Mouse (Mus musculus): Measurements from ENCODE around the gene Polr2b. TPM values are rescaled to one million over a fixed set of nuclear protein-coding genes. Genes with fewer than 3 reads are reported as not detected.

Gene Polr2b
- polyA plus RNA-seq, 1 experiment from 2014 or later = 59.8 TPM

DNA sequence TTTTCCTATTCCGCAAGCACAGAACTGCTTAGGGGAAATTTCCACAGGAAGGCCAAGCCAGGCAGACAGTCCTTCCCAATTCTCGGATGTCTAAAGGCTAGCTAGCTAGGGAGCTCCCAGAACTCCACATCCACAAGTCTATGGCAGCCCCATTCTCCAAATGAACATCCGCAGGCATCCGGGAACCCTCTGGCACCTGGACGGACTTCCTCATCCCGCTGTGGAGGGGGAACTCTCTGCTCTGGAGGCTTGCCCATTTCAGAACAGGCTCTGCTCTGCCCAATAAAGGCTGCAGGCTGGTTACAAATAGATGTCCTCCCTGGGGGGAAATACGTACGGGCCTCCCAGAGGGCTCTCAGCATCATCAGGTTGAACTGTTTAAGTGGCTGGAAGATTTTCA, 56.4 kb downstream of the Polr2b start:
- WGBS = 87% methylated on average over 8 of the region's 8 CpGs
- Histone ChIP-seq H3K27me3 (replicated peaks; ENCODE audit: control insufficient read depth, insufficient read depth, low read length) (no peaks in the 10 kb centered on the region), H3K4me3 (ENCODE audit: low read depth, low read length) (no peak overlapping the region), H3K9ac (ENCODE audit: low read length) (no peak overlapping the region), H3K4me2 (ENCODE audit: low read length) (no peak overlapping the region), H3K36me3 (ENCODE audit: control insufficient read depth, insufficient read depth, low read length) (no peaks in the 10 kb centered on the region), H3K9me3 (ENCODE audit: control insufficient read depth, low read length) (no peaks in the 10 kb centered on the region), H3K4me1 (replicated peaks; ENCODE audit: control insufficient read depth, insufficient read depth, low read length) (peaks cover 20% of the 10 kb centered on the region), H3K27ac (ENCODE audit: low read depth) (no peak overlapping the region)
- ATAC-seq (replicated peaks; ENCODE audit: low FRiP score, low TSS enrichment, low read depth) (no peak), DNase-seq (ENCODE audit: low spot score) (peak; percentile 43)

DNA sequence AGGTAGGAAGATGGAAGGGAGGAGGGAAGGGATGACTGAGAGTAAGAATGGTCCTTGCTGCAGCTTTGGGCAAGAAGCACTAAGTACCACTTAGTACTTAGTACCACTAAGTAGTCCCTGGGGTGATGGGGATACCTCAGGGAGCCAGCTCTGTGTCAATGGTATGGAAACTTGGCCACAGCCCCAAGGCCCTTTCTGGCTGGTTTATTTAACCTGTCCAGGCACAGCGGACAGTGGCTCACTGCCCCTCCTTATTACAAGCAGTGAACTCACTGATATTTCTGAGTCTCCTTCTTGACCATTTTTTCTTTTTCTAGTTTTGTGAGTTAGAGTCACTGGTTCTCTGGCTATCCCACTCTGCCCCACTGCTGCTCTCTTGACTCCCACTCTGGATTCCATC, 57.2 kb downstream of the Polr2b start:
- Histone ChIP-seq H3K4me2 (ENCODE audit: low read length) (no peak overlapping the region), H3K36me3 (ENCODE audit: control insufficient read depth, insufficient read depth, low read length) (no peaks in the 10 kb centered on the region), H3K9me3 (ENCODE audit: control insufficient read depth, low read length) (no peaks in the 10 kb centered on the region), H3K27me3 (replicated peaks; ENCODE audit: control insufficient read depth, insufficient read depth, low read length) (no peaks in the 10 kb centered on the region), H3K27ac (ENCODE audit: low read depth) (no peak overlapping the region), H3K4me1 (replicated peaks; ENCODE audit: control insufficient read depth, insufficient read depth, low read length) (peaks cover 20% of the 10 kb centered on the region), H3K9ac (ENCODE audit: low read length) (no peak overlapping the region), H3K4me3 (ENCODE audit: low read depth, low read length) (no peak overlapping the region)
- WGBS = 92% methylated on average over 1 of the region's 1 CpGs
- no peak for ATAC-seq (replicated peaks; ENCODE audit: low FRiP score, low TSS enrichment, low read depth)
- DNase-seq (ENCODE audit: low spot score) = no peak

DNA sequence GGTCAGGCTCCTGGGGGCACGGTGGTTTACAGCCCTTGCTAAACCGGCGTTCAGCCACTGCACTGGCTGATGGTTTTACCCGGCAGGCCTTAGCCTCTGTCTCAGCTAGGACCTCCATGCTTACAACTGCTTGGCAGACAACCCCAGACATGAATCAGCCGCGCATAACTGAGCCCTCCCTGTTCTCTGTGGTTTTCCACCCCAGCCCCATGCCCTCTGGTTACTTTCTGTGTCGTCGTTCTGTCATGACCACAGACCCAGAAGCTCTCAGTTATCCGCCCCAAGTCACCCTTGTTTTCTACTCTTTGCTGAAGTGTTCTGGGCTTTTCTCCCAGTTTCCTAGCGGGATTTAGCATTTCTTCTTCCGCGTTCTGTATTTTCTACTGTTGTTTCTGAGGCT, 57.7 kb downstream of the Polr2b start:
- Histone ChIP-seq H3K9ac (ENCODE audit: low read length) (no peak overlapping the region), H3K36me3 (ENCODE audit: control insufficient read depth, insufficient read depth, low read length) (no peaks in the 10 kb centered on the region), H3K27me3 (replicated peaks; ENCODE audit: control insufficient read depth, insufficient read depth, low read length) (no peaks in the 10 kb centered on the region), H3K4me3 (ENCODE audit: low read depth, low read length) (no peak overlapping the region), H3K9me3 (ENCODE audit: control insufficient read depth, low read length) (no peaks in the 10 kb centered on the region), H3K27ac (ENCODE audit: low read depth) (no peak overlapping the region), H3K4me1 (replicated peaks; ENCODE audit: control insufficient read depth, insufficient read depth, low read length) (peaks cover 20% of the 10 kb centered on the region), H3K4me2 (ENCODE audit: low read length) (no peak overlapping the region)
- DNase-seq (ENCODE audit: low spot score) = peak; percentile 50
- ATAC-seq (replicated peaks; ENCODE audit: low FRiP score, low TSS enrichment, low read depth) = no peak
- WGBS = 57% methylated on average over 12 of the region's 12 CpGs

DNA sequence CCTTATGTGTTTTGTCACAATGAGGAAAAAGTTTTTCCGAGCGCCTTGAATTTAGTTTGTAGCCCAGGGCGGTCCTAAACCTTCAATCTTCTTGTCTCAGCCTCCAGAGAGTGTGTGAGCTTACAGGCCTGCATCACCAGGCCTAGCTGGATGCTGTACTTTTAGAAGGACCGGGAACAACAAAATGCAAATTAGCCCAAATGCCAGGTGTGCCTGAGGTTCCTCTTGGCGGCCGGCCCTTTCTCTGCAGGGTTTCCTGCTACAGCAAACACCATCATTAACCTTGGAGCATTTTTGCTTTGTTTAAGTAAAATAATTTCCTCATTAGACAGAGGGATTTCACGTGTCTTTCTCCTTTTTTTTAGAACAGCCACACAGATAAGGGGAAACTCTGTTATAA, 58.2 kb downstream of the Polr2b start:
- no peak overlapping the region for H3K4me2 ChIP-seq (ENCODE audit: low read length)
- WGBS = 50% methylated on average over 7 of the region's 7 CpGs
- DNase-seq (ENCODE audit: low spot score) (peak; percentile 51), ATAC-seq (replicated peaks; ENCODE audit: low FRiP score, low TSS enrichment, low read depth) (no peak)
- no peaks in the 10 kb centered on the region for H3K27me3 ChIP-seq (replicated peaks; ENCODE audit: control insufficient read depth, insufficient read depth, low read length)
- H3K36me3 ChIP-seq (ENCODE audit: control insufficient read depth, insufficient read depth, low read length) = no peaks in the 10 kb centered on the region
- H3K9me3 ChIP-seq (ENCODE audit: control insufficient read depth, low read length) = no peaks in the 10 kb centered on the region
- no peak overlapping the region for H3K27ac ChIP-seq (ENCODE audit: low read depth)
- H3K4me3 ChIP-seq (ENCODE audit: low read depth, low read length) = no peak overlapping the region
- H3K4me1 ChIP-seq (replicated peaks; ENCODE audit: control insufficient read depth, insufficient read depth, low read length) = peaks cover 20% of the 10 kb centered on the region
- no peak overlapping the region for H3K9ac ChIP-seq (ENCODE audit: low read length)

DNA sequence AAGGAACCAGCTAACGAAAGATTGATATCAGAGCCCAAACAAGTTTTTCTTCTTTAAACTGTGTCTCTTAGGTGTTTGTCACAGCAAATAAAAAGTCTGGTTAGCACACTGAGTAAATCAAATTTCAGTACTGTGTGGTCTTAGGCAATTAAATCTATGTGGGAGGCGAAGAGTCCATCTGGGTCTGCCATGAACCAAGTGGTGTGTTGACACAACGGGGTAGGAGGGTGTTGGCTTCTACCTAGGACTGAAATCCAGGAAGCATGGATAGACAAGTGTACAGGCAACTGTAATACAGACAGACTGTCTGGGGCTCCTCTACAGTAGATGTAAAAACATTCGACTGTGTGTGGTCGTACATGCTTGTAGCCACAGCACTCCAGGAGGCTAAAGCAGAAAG, 59.4 kb downstream of the Polr2b start:
- H3K27ac ChIP-seq (ENCODE audit: low read depth) = no peak overlapping the region
- 69% methylated on average over 5 of the region's 5 CpGs for WGBS
- H3K4me1 ChIP-seq (replicated peaks; ENCODE audit: control insufficient read depth, insufficient read depth, low read length) = peaks cover 17% of the 10 kb centered on the region
- no peak overlapping the region for H3K9ac ChIP-seq (ENCODE audit: low read length)
- ATAC-seq (replicated peaks; ENCODE audit: low FRiP score, low TSS enrichment, low read depth) = no peak
- DNase-seq (ENCODE audit: low spot score) = no peak
- H3K4me2 ChIP-seq (ENCODE audit: low read length) = no peak overlapping the region
- no peaks in the 10 kb centered on the region for H3K9me3 ChIP-seq (ENCODE audit: control insufficient read depth, low read length)
- H3K36me3 ChIP-seq (ENCODE audit: control insufficient read depth, insufficient read depth, low read length) = no peaks in the 10 kb centered on the region
- H3K4me3 ChIP-seq (ENCODE audit: low read depth, low read length) = no peak overlapping the region
- no peaks in the 10 kb centered on the region for H3K27me3 ChIP-seq (replicated peaks; ENCODE audit: control insufficient read depth, insufficient read depth, low read length)

DNA sequence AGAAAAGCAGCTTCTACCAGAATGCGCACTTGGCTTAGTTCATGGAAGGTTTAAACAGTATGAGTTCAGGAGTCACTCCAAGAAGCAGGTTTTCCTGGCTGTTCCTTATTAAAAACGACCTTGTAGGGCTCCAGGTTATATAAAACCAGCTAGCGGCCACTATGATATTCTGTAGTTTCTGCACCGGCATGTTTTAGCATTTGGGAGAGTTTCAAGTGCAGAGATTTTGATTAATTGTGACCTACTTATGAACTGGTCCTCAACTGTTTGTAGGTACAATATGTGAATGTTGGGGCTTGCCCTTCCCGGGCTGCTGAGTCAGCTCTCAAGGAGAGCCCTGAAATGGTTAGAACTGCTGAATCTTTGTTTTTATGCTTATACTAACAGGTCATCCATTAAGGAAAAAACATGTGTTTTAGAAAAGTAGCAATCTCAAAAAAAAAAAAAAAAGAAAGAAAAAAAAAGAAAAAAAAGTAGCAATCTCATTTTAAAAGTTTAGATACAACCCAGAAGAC, 60.5 kb downstream of the Polr2b start:
- H3K9ac ChIP-seq (ENCODE audit: low read length) = no peak overlapping the region
- ATAC-seq (replicated peaks; ENCODE audit: low FRiP score, low TSS enrichment, low read depth) = no peak
- no peak overlapping the region for H3K4me3 ChIP-seq (ENCODE audit: low read depth, low read length)
- H3K36me3 ChIP-seq (ENCODE audit: control insufficient read depth, insufficient read depth, low read length) = no peaks in the 10 kb centered on the region
- H3K27me3 ChIP-seq (replicated peaks; ENCODE audit: control insufficient read depth, insufficient read depth, low read length) = no peaks in the 10 kb centered on the region
- no peak overlapping the region for H3K27ac ChIP-seq (ENCODE audit: low read depth)
- peaks cover 13% of the 10 kb centered on the region; the same call in 1 of the 2 replicates for H3K4me1 ChIP-seq (replicated peaks; ENCODE audit: control insufficient read depth, insufficient read depth, low read length)
- DNase-seq (ENCODE audit: low spot score) = no peak
- no peaks in the 10 kb centered on the region for H3K9me3 ChIP-seq (ENCODE audit: control insufficient read depth, low read length)
- 74% methylated on average over 5 of the region's 5 CpGs for WGBS
- H3K4me2 ChIP-seq (ENCODE audit: low read length) = no peak overlapping the region

DNA sequence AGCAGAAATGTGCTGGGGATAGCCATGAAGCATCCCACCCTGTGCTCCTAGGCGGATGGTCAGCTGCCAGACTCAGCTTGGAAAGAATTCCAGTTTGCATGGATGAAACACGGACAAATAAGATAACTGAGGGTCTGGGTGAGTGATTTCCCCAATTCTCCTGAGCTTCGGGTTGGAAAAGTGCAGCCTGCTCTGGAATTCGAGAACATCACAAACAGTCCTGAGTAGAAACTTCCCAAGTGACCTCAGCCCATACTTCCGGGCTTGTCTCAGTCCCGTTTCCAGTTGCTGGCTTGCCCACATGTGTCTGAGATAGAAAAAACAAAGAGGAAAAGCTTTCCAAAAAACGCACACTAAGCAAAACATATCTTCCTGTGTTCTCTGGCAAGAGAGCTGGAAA, 62.3 kb downstream of the Polr2b start:
- Histone ChIP-seq H3K4me1 (replicated peaks; ENCODE audit: control insufficient read depth, insufficient read depth, low read length) (peaks cover 13% of the 10 kb centered on the region; the same call in 1 of the 2 replicates), H3K9ac (ENCODE audit: low read length) (no peak overlapping the region), H3K27me3 (replicated peaks; ENCODE audit: control insufficient read depth, insufficient read depth, low read length) (no peaks in the 10 kb centered on the region), H3K36me3 (ENCODE audit: control insufficient read depth, insufficient read depth, low read length) (no peaks in the 10 kb centered on the region), H3K4me2 (ENCODE audit: low read length) (no peak overlapping the region), H3K4me3 (ENCODE audit: low read depth, low read length) (no peak overlapping the region), H3K9me3 (ENCODE audit: control insufficient read depth, low read length) (no peaks in the 10 kb centered on the region), H3K27ac (ENCODE audit: low read depth) (no peak overlapping the region)
- ATAC-seq (replicated peaks; ENCODE audit: low FRiP score, low TSS enrichment, low read depth) = no peak
- 76% methylated on average over 7 of the region's 7 CpGs for WGBS
- no peak for DNase-seq (ENCODE audit: low spot score)

DNA sequence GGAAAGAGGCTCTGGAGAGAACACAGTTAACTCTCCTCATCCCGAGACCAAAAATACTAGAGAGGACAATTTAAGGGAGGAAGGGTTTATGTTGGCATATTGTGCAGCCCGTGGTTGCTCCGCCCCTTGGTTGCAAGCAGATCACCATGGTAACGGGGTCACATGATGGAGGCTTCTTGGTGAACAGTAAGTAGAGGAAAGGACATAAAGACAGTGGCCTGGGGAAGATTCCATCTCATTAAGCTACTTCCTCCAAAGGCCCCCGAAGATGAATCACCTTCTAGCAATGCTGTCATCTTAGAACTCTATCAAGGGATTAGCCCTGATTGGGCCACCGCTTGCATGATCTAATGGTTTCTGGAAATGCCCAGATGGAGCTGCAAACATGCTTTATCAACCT, 62.8 kb downstream of the Polr2b start:
- Histone ChIP-seq H3K9me3 (ENCODE audit: control insufficient read depth, low read length) (no peaks in the 10 kb centered on the region), H3K36me3 (ENCODE audit: control insufficient read depth, insufficient read depth, low read length) (no peaks in the 10 kb centered on the region), H3K4me3 (ENCODE audit: low read depth, low read length) (no peak overlapping the region), H3K9ac (ENCODE audit: low read length) (no peak overlapping the region), H3K4me2 (ENCODE audit: low read length) (no peak overlapping the region), H3K27me3 (replicated peaks; ENCODE audit: control insufficient read depth, insufficient read depth, low read length) (no peaks in the 10 kb centered on the region), H3K4me1 (replicated peaks; ENCODE audit: control insufficient read depth, insufficient read depth, low read length) (0 out of 2 replicates have a peak, but pooled peaks cover 7% of the 10 kb centered on the region), H3K27ac (ENCODE audit: low read depth) (no peak overlapping the region)
- no peak for DNase-seq (ENCODE audit: low spot score)
- WGBS = 70% methylated on average over 6 of the region's 6 CpGs
- ATAC-seq (replicated peaks; ENCODE audit: low FRiP score, low TSS enrichment, low read depth) = no peak

DNA sequence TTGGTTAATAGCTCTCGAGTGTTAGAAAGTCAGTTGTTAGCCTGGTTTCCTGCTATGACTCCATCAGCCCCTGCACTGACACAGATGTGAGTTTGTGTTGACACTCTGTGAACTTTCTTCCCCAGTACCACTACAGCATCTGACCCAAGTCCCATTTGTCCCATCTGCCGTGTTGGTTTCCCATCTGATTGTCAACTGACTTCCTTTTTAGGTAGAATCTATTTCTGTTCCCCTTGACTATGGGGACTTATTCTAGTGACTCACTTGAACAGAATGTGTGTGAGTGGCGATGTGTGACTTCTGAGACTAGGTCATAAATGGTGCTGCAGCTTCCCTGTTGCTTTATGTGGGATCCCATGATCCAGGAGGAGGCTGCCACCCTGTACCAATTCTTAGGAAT, 65.0 kb downstream of the Polr2b start:
- H3K9ac ChIP-seq (ENCODE audit: low read length) = no peak overlapping the region
- ATAC-seq (replicated peaks; ENCODE audit: low FRiP score, low TSS enrichment, low read depth) = no peak
- WGBS = 70% methylated on average over 3 of the region's 3 CpGs
- H3K4me1 ChIP-seq (replicated peaks; ENCODE audit: control insufficient read depth, insufficient read depth, low read length) = no peaks in the 10 kb centered on the region
- no peak overlapping the region for H3K27ac ChIP-seq (ENCODE audit: low read depth)
- no peaks in the 10 kb centered on the region for H3K9me3 ChIP-seq (ENCODE audit: control insufficient read depth, low read length)
- no peaks in the 10 kb centered on the region for H3K36me3 ChIP-seq (ENCODE audit: control insufficient read depth, insufficient read depth, low read length)
- no peak overlapping the region for H3K4me2 ChIP-seq (ENCODE audit: low read length)
- H3K27me3 ChIP-seq (replicated peaks; ENCODE audit: control insufficient read depth, insufficient read depth, low read length) = no peaks in the 10 kb centered on the region
- no peak for DNase-seq (ENCODE audit: low spot score)
- H3K4me3 ChIP-seq (ENCODE audit: low read depth, low read length) = no peak overlapping the region

All from intestine, embryonic 14.5 days (tissue).